Mouse (Mus musculus): ENCODE measurements around the gene Tanc1.

DNA sequence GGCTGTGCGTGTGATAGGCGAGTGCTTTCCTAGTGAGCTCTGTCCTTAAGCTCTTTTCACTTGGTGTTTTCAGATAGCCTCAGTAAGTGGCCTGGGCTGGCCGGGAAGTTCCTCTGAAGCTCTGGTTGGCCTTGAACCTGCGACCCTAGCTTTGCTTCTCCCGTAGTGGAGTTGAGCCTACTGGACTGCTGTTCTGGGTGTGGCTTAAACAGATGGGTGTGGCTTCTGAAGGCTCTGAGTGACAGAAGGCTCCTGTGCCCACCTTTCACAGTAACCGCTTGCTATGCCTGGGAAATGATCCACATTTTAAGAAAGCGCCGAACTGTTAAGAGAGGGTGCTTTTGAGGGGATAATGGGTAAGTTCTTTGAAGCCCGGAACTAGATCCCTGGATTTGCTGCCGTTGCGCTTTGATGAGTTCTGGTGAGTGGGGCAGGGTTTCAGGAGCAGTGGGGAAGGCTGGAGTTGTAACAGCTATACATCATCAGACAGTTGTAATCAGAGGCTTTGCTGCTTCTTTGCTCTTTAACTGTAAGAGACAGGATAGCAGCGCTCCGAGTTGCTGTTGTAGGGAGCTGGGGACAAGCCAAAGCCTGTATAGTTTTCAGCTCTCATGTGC lies 144.4 kb downstream of the Tanc1 start:
- TF ChIP-seq CTCF (IDR thresholded peaks at IDR 0.05; ENCODE audit: extremely low read depth, insufficient read length, insufficient replicate concordance, low read depth, low read length) (no peak), POLR2A (IDR thresholded peaks at IDR 0.05; ENCODE audit: low read depth, low read length) (no peak)

All from small intestine, adult 2 months (tissue).